Mouse (Mus musculus): ENCODE measurements around the gene Kcnq2.

DNA sequence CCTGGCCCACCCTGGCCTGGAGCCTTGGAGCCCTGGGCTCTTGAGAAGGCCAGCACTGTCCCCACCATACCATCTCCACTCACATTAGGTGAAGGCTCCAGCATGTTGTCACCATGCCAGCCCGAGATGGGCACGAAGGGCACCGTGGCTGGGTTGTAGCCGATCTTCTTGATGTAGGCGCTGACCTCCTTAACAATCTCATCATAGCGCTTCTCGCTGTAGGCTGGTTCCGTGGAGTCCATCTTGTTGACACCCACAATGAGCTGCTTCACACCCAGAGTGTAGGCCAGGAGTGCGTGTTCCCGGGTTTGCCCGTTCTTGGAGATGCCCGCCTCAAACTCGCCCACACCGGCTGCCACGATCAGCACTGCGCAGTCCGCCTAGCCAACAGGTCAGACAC is 17.6 kb upstream of the Kcnq2 start:
- no peak for TF ChIP-seq POLR2AphosphoS2 (IDR thresholded peaks at IDR 0.05; ENCODE audit: low read length)
- no peak for TF ChIP-seq MEF2A (IDR thresholded peaks at IDR 0.05; ENCODE audit: extremely low read depth, insufficient replicate concordance, low read depth, low read length, poor library complexity, severe bottlenecking)
- TF ChIP-seq CTCF (IDR thresholded peaks at IDR 0.05 in 2 of 3, conservative IDR thresholded peaks at IDR 0.05 in 1 of 3; ENCODE audit: control insufficient read depth in 1 of 3, insufficient read depth in 1 of 3, low read depth in 2 of 3, low read length in 3 of 3, poor library complexity in 1 of 3, severe bottlenecking in 1 of 3), result no peak
- TF ChIP-seq UBTF (IDR thresholded peaks at IDR 0.05; ENCODE audit: borderline replicate concordance, insufficient read depth, low read depth, low read length), result no peak
- no peak for TF ChIP-seq MAFK (IDR thresholded peaks at IDR 0.05; ENCODE audit: borderline replicate concordance, low read depth, low read length)
- no peak for TF ChIP-seq ZNF384 (IDR thresholded peaks at IDR 0.05; ENCODE audit: low read depth, low read length)
- TF ChIP-seq TCF12 (IDR thresholded peaks at IDR 0.05; ENCODE audit: low read depth, low read length), result no peak
- no peak for TF ChIP-seq POLR2A (IDR thresholded peaks at IDR 0.05; ENCODE audit: control insufficient read depth in 1 of 2, insufficient read depth in 1 of 2, low read depth in 1 of 2, low read length in 2 of 2, poor library complexity in 1 of 2)
- no peak for TF ChIP-seq HCFC1 (IDR thresholded peaks at IDR 0.05; ENCODE audit: low read depth, low read length)
- no peak for TF ChIP-seq MYC (IDR thresholded peaks at IDR 0.05; ENCODE audit: low read depth, low read length)
- no peak for TF ChIP-seq USF1 (IDR thresholded peaks at IDR 0.05; ENCODE audit: low read depth, low read length)
- no peak for TF ChIP-seq EP300 (IDR thresholded peaks at IDR 0.05; ENCODE audit: low read depth in 1 of 2, low read length in 2 of 2)
- TF ChIP-seq ZKSCAN1 (IDR thresholded peaks at IDR 0.05; ENCODE audit: low read depth, low read length), result no peak
- TF ChIP-seq MAX (IDR thresholded peaks at IDR 0.05; ENCODE audit: low read length), result no peak
